Mouse (Mus musculus) testis, adult 2 months (tissue): ENCODE results near the gene Gm20458.

Experiments
- CTCF ChIP-seq: fragments of 200-500 bp; IDR thresholded peaks from 2 replicates; pipeline ENCODE4 v1.5.1; 2012; ENCODE audit warnings: low read depth, mild to moderate bottlenecking, inconsistent platforms, low read length, moderate library complexity; ENCODE audit not compliant: control insufficient read depth, insufficient read depth, insufficient replicate concordance
- POLR2A ChIP-seq: fragments of 200-500 bp; IDR thresholded peaks from 2 replicates; pipeline ENCODE4 v1.6.1; 2012; ENCODE audit warnings: low read depth, mild to moderate bottlenecking, inconsistent platforms, low read length, moderate library complexity; ENCODE audit not compliant: control insufficient read depth

DNA sequence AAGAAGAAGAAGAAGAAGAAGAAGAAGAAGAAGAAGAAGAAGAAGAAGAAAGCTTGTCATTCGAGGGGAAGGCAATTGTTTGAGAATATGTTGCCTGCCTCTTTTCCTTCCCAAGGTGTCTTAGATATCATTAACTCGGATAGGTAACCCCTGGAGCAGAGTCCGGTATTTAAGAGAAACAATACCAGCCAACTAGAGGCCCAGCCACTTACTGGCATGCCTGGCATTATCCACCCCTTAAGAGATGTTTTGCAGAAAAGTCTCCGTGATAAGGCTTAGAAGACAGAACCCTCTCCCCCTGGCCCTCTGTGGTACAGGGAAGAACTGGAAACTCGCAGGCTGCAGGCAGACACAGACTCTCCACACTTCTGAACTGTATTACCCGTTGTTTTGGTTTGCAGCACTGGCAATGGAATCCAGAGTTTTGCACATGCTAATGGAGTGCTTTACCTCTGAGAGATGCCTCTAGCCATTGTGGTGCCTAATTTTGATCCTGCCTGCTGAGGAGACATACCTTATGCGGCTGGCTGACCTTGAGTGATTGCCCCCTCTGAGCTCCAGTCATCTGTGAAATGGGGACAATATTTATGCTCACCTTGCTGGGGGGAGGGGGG is 6.8 kb upstream of the Gm20458 start:
- TF ChIP-seq POLR2A (no peak), CTCF (no peak)
